Mouse (Mus musculus) CH12.LX (cell line): ENCODE data around the gene 0610012G03Rik. TPM values are rescaled to one million over a fixed set of nuclear protein-coding genes. Genes with fewer than 3 reads are reported as not detected.

ENCODE experiments used
- DNase-seq: peaks from one replicate; pipeline ENCODE4 v3.0.0-alpha.2; 2013; ENCODE audit errors: extremely low read depth
- H3K27ac ChIP-seq: 2 replicates; pipeline ENCODE4 v1.5.1; 2012; ENCODE audit warnings: low read depth, mild to moderate bottlenecking, control low read depth, moderate library complexity; ENCODE audit not compliant: insufficient read depth
- H3K27me3 ChIP-seq: replicated peaks from 2 replicates; pipeline ENCODE3; 2012; ENCODE audit warnings: inconsistent platforms
- H3K36me3 ChIP-seq, 2 experiments: replicated peaks in 1 of 2; 2 replicates each; pipeline versions ENCODE3 to v1.6.1; 2012; ENCODE audit warnings: inconsistent platforms in 1 of 2, low read length in 1 of 2, mild to moderate bottlenecking in 1 of 2, mixed read lengths in 1 of 2, moderate library complexity in 1 of 2; ENCODE audit not compliant: control insufficient read depth in 1 of 2, insufficient read depth in 1 of 2
- H3K4me1 ChIP-seq, 2 experiments: 2 replicates each; pipeline ENCODE4 v1.6.1; 2012; ENCODE audit warnings: inconsistent platforms in 1 of 2, moderate library complexity in 1 of 2; ENCODE audit not compliant: insufficient read depth in 2 of 2, control insufficient read depth in 1 of 2
- H3K4me2 ChIP-seq: 2 replicates; pipeline ENCODE4 v1.6.1; 2012; ENCODE audit warnings: low read depth, mild to moderate bottlenecking, control low read depth; ENCODE audit not compliant: poor library complexity, insufficient read depth, severe bottlenecking
- H3K4me3 ChIP-seq, 3 experiments: fragments of 150-350 bp in 1 of 3; sonication (generic) in 1 of 3; replicated peaks in 1 of 3; 2 replicates each; pipeline versions ENCODE3 to v1.5.1; 2011 to 2012; ENCODE audit warnings: low read depth in 2 of 3, low read length in 2 of 3, mild to moderate bottlenecking in 2 of 3, moderate library complexity in 2 of 3, control low read depth in 1 of 3, improper control_type of control experiment in 1 of 3, inconsistent platforms in 1 of 3, mixed read lengths in 1 of 3; ENCODE audit not compliant: poor library complexity in 1 of 3
- H3K79me2 ChIP-seq: replicated peaks from 2 replicates; pipeline ENCODE4 v1.6.1; 2012; ENCODE audit warnings: mild to moderate bottlenecking, moderate library complexity; ENCODE audit not compliant: control insufficient read depth, poor library complexity, insufficient read depth, severe bottlenecking; ENCODE audit errors: extremely low read depth
- H3K9ac ChIP-seq: 2 replicates; pipeline ENCODE4 v1.6.1; 2012; ENCODE audit warnings: low read depth, mild to moderate bottlenecking, control low read depth, moderate library complexity; ENCODE audit not compliant: insufficient read depth
- H3K9me3 ChIP-seq: replicated peaks from 2 replicates; pipeline ENCODE3; 2012; ENCODE audit warnings: low read length, inconsistent platforms, mixed read lengths
- CTCF ChIP-seq, 2 experiments: IDR thresholded peaks in 1 of 2; conservative IDR thresholded peaks in 1 of 2; 2 replicates each; pipeline ENCODE4 v1.5.1; 2011 to 2012; ENCODE audit warnings: low read depth in 2 of 2, low read length in 2 of 2, improper control_type of control experiment in 1 of 2, inconsistent platforms in 1 of 2, mild to moderate bottlenecking in 1 of 2, moderate library complexity in 1 of 2
- ETS1 ChIP-seq: conservative IDR thresholded peaks from 2 replicates; pipeline ENCODE4 v1.6.1; 2012; ENCODE audit warnings: low read depth, mild to moderate bottlenecking, inconsistent platforms, low read length, improper control_type of control experiment, moderate library complexity
- HCFC1 ChIP-seq: IDR thresholded peaks from 2 replicates; pipeline ENCODE4 v1.6.1; 2012; ENCODE audit warnings: low read depth, mild to moderate bottlenecking, inconsistent platforms, low read length, improper control_type of control experiment
- JUN ChIP-seq: IDR thresholded peaks from 2 replicates; pipeline ENCODE4 v1.6.1; 2011; ENCODE audit warnings: low read depth, mild to moderate bottlenecking, low read length, improper control_type of control experiment, moderate library complexity; ENCODE audit not compliant: insufficient read depth
- MEF2A ChIP-seq: IDR thresholded peaks from 2 replicates; pipeline ENCODE4 v1.6.1; 2014; ENCODE audit warnings: low read depth, mild to moderate bottlenecking, inconsistent platforms, low read length, improper control_type of control experiment, borderline replicate concordance
- NELFE ChIP-seq: IDR thresholded peaks from 2 replicates; pipeline ENCODE4 v1.6.1; 2011; ENCODE audit warnings: low read depth, low read length, improper control_type of control experiment
- NRF1 ChIP-seq: IDR thresholded peaks from 2 replicates; pipeline ENCODE4 v1.6.1; 2014; ENCODE audit warnings: low read depth, mild to moderate bottlenecking, inconsistent platforms, low read length, improper control_type of control experiment, moderate library complexity
- POLR2A ChIP-seq: IDR thresholded peaks from 2 replicates; pipeline ENCODE4 v1.6.1; 2011; ENCODE audit warnings: low read depth, mild to moderate bottlenecking, improper control_type of control experiment, low read length
- RCOR1 ChIP-seq: conservative IDR thresholded peaks from 2 replicates; pipeline ENCODE4 v1.6.1; 2012; ENCODE audit warnings: low read depth, mild to moderate bottlenecking, inconsistent platforms, low read length, improper control_type of control experiment
- SIN3A ChIP-seq: IDR thresholded peaks from 2 replicates; pipeline ENCODE4 v1.6.1; 2012; ENCODE audit warnings: low read length, improper control_type of control experiment, inconsistent platforms
- TCF12 ChIP-seq: IDR thresholded peaks from 2 replicates; pipeline ENCODE4 v1.6.1; 2014; ENCODE audit warnings: low read depth, mild to moderate bottlenecking, inconsistent platforms, low read length, improper control_type of control experiment
- ZNF384 ChIP-seq: IDR thresholded peaks from 2 replicates; pipeline ENCODE4 v1.6.1; 2012; ENCODE audit warnings: low read depth, low read length, improper control_type of control experiment, inconsistent platforms
- dilution Hi-C: fragments of 300-500 bp; cut with MboI; formaldehyde crosslinking; loops from 2 replicates; pipeline ENCODE4 v1.14.3; 2020; ENCODE audit warnings: low sequenced_read_pairs; ENCODE audit not compliant: extremely low pct_unique_long_range_greater_than_20kb, extremely low pct_ligation_motif_present
- in situ Hi-C: fragments of 300-500 bp; cut with MboI; formaldehyde crosslinking; loops from 3 replicates; pipeline ENCODE4 v1.14.3; 2019; ENCODE audit warnings: low sequenced_read_pairs, low pct_ligation_motif_present, low pct_unique_long_range_greater_than_20kb, mixed read lengths
- polyA plus RNA-seq: library from polyadenylated mRNA; unstranded; fragments of >175 nt; gene quantifications from 2 replicates; pipeline ENCODE4 v1.2.1, GENCODE M21; 2012; ENCODE audit warnings: low read depth; ENCODE audit not compliant: insufficient read length
- total RNA-seq, 2 experiments: library from RNA; depleted of rRNA; stranded (reverse); fragments of 300-350 nt in 1 of 2; fragments of >200 nt in 1 of 2; gene quantifications; 2 replicates each; pipeline ENCODE4 v1.2.3; 2012 to 2014

0610012G03Rik gene
- total and polyA plus RNA-seq, 3 experiments = 29.4 to 48.0 (median 38.0) TPM

DNA sequence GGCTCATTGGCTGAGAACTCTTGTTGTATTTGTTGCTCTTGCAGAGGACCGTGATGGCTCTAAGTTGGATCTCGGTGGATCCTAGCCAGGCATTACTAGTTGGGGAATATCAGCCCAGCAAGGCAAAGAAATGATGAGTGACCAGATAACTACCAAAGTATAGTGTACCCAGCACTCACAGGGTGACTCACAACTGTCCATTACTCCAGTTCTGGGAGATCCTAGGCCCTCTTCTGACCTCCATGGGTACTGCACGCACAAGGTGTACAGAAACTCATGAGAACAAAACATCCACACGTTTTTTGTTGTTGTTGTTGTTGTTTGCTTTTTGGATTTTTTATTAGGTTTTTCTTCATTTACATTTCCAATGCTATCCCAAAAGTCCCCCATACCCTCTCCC lies 11.7 kb downstream of the 0610012G03Rik start:
- in situ Hi-C loops (no loop called here), dilution Hi-C loops (no loop called here)
- Histone ChIP-seq H3K79me2 (no peaks in the 10 kb centered on the region), H3K27me3 (no peaks in the 10 kb centered on the region), H3K9ac (no peak overlapping the region), H3K27ac (no peak overlapping the region), H3K4me1 (peaks cover 9 to 29% of the 10 kb centered on the region in 2 experiments; a peak in 3 of 4 replicates), H3K4me3 (no peak overlapping the region), H3K9me3 (peaks cover 49% of the 10 kb centered on the region), H3K4me2 (no peak overlapping the region), H3K36me3 (peaks cover 0 to 42% of the 10 kb centered on the region in 2 experiments)
- TF ChIP-seq CTCF (conservative IDR thresholded peaks at IDR 0.05 in 1 of 2, IDR thresholded peaks at IDR 0.05 in 1 of 2; ENCODE audit: low read depth in 2 of 2, low read length in 2 of 2) = 0 out of 4 replicates have a peak, but pooled peaks of 1 of the 2 experiments have one; percentile 8
- TF ChIP-seq NRF1 = no peak
- no peak for DNase-seq

DNA sequence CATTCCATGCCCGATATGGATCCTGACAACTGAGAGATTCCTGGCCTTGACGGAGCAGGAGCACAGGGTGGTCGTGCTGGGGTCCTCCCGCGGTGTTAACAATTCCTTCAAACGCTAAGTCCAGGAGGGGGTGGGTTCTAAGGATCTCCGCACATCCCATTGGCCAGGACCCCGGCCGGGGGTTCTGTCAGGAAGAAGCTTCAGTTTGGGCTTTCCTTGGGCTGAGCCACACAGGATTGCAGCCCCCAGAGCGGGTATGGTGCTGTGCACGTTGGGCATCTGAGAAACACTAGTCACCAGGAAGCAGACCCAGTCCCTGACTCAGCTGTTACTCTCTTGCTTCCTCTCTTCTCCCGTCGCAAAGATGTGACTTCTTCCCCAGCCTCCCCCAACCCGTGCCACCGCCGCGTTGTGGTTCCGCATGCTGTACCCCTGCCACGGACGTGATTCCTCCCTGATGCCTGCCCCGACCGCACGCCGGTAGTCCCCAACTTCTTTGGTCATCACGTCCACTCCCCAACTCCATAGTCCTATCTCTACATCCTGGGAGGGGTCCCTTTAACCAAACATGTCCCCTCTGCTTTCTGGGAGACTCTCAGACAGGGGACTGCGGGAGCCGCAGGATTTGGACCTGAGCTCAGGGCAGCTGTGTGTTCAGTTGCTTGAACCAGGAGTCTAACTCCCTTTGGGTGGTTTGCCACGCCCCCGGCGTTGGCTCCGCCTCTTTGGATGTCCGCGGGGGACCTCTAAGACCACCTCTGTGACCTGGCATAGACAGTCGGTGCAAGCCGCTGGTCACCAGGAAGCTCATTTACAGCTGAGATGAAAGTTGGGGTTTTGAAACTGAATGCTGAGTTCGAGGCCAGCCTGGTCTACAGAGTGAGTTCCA lies 13.0 kb downstream of the 0610012G03Rik start:
- Histone ChIP-seq H3K79me2 (no peaks in the 10 kb centered on the region), H3K27ac (no peak overlapping the region), H3K4me3 (no peak overlapping the region), H3K9ac (no peak overlapping the region), H3K27me3 (no peaks in the 10 kb centered on the region), H3K4me2 (no peak overlapping the region), H3K36me3 (peaks cover 4 to 55% of the 10 kb centered on the region in 2 experiments), H3K4me1 (peaks cover 6 to 21% of the 10 kb centered on the region in 2 experiments; a peak in 3 of 4 replicates), H3K9me3 (peaks cover 62% of the 10 kb centered on the region)
- DNase-seq = no peak
- TF ChIP-seq HCFC1 (no peak), NELFE (no peak), MEF2A (no peak), JUN (no peak), RCOR1 (no peak), POLR2A (no peak), SIN3A (no peak), TCF12 (no peak), ZNF384 (no peak)
- dilution Hi-C loops = no loop called here
- in situ Hi-C loops = no loop called here

DNA sequence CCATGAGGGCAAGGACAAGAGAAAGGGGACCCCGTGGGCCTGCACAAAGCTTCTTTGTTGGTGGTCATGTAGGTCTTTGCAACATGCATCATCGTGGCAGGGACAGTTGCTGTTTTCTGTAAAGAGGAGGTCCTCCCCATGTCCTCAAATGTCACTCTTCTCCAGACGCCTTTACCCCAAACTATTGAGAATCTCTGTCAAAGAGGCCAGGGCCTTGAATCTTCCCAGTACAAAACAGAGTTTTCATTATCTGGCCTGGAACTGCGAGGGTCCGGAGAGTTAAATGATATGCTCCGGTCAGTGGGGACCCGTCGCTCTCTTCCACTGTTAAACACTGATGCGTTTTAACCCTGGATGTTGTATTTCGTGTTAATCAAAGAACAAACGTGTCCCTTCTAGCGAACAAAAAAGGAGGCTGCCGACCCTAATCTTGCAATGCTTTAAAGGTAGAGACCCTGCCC lies 13.7 kb downstream of the 0610012G03Rik start:
- in situ Hi-C loops (no loop called here), dilution Hi-C loops (no loop called here)
- Histone ChIP-seq H3K4me1 (peaks cover 3 to 21% of the 10 kb centered on the region in 2 experiments; a peak in 3 of 4 replicates), H3K4me3 (no peak overlapping the region), H3K79me2 (no peaks in the 10 kb centered on the region), H3K27me3 (no peaks in the 10 kb centered on the region), H3K4me2 (no peak overlapping the region), H3K9ac (no peak overlapping the region), H3K27ac (no peak overlapping the region), H3K36me3 (peaks cover 9 to 62% of the 10 kb centered on the region in 2 experiments), H3K9me3 (peaks cover 69% of the 10 kb centered on the region)
- no peak for DNase-seq
- TF ChIP-seq ETS1 = no peak
